Mouse (Mus musculus): Measurements from ENCODE around the gene Tnni1. TPM values are rescaled to one million over a fixed set of nuclear protein-coding genes. Genes with fewer than 3 reads are reported as not detected.

Tnni1 gene
- polyA plus RNA-seq, 1 experiment: not detected

GRCm38 (mm10) chr1:135776596-135776995, 2.6 kb upstream of the Tnni1 start:
- Histone ChIP-seq H3K27ac (ENCODE audit: insufficient read depth, low read depth, low read length) (no peak overlapping the region), H3K4me3 (ENCODE audit: insufficient read depth, low read depth, low read length) (no peak overlapping the region), H3K4me1 (ENCODE audit: control insufficient read depth, insufficient read depth, low read length) (peaks cover 39% of the 10 kb centered on the region)
- TF ChIP-seq POLR2A (IDR thresholded peaks at IDR 0.05; ENCODE audit: insufficient read depth, low read depth, low read length) (no peak), CTCF (IDR thresholded peaks at IDR 0.05; ENCODE audit: insufficient read depth, low read depth, low read length) (no peak)

GRCm38 (mm10) chr1:135777046-135777445, 2.2 kb upstream of the Tnni1 start:
- 97% methylated on average over 1 of the region's 1 CpGs for WGBS
- TF ChIP-seq POLR2A (IDR thresholded peaks at IDR 0.05; ENCODE audit: insufficient read depth, low read depth, low read length) (no peak), CTCF (IDR thresholded peaks at IDR 0.05; ENCODE audit: insufficient read depth, low read depth, low read length) (no peak)
- no peak overlapping the region for H3K27ac ChIP-seq (ENCODE audit: insufficient read depth, low read depth, low read length)
- H3K4me3 ChIP-seq (ENCODE audit: insufficient read depth, low read depth, low read length): no peak overlapping the region
- peaks cover 38% of the 10 kb centered on the region for H3K4me1 ChIP-seq (ENCODE audit: control insufficient read depth, insufficient read depth, low read length)

- no peak overlapping the region for H3K27ac ChIP-seq (ENCODE audit: insufficient read depth, low read depth, low read length)
- peaks cover 27% of the 10 kb centered on the region for H3K4me1 ChIP-seq (ENCODE audit: control insufficient read depth, insufficient read depth, low read length)
- WGBS: 81% methylated on average over 4 of the region's 4 CpGs
- no peak overlapping the region for H3K4me3 ChIP-seq (ENCODE audit: insufficient read depth, low read depth, low read length)
- no peak for TF ChIP-seq POLR2A (IDR thresholded peaks at IDR 0.05; ENCODE audit: insufficient read depth, low read depth, low read length)
- TF ChIP-seq CTCF (IDR thresholded peaks at IDR 0.05; ENCODE audit: insufficient read depth, low read depth, low read length): no peak
Measured at GRCm38 (mm10) chr1:135780649-135781048, 1.4 kb downstream of the Tnni1 start.

GRCm38 (mm10) chr1:135781220-135781619, 2.0 kb downstream of the Tnni1 start:
- peaks cover 25% of the 10 kb centered on the region for H3K4me1 ChIP-seq (ENCODE audit: control insufficient read depth, insufficient read depth, low read length)
- H3K27ac ChIP-seq (ENCODE audit: insufficient read depth, low read depth, low read length): no peak overlapping the region
- TF ChIP-seq CTCF (IDR thresholded peaks at IDR 0.05; ENCODE audit: insufficient read depth, low read depth, low read length) (peak; percentile 80), POLR2A (IDR thresholded peaks at IDR 0.05; ENCODE audit: insufficient read depth, low read depth, low read length) (no peak)
- 10% methylated on average over 13 of the region's 13 CpGs for WGBS
- no peak overlapping the region for H3K4me3 ChIP-seq (ENCODE audit: insufficient read depth, low read depth, low read length)

- 60% methylated on average over 10 of the region's 10 CpGs for WGBS
- H3K27ac ChIP-seq (ENCODE audit: insufficient read depth, low read depth, low read length): no peak overlapping the region
Measured at GRCm38 (mm10) chr1:135782816-135783215, 3.6 kb downstream of the Tnni1 start.

GRCm38 (mm10) chr1:135787799-135788198, 8.6 kb downstream of the Tnni1 start:
- H3K27ac ChIP-seq (ENCODE audit: insufficient read depth, low read depth, low read length): no peak overlapping the region
- 43% methylated on average over 3 of the region's 3 CpGs for WGBS
- no peak for TF ChIP-seq POLR2A (IDR thresholded peaks at IDR 0.05; ENCODE audit: insufficient read depth, low read depth, low read length)
- no peak for TF ChIP-seq CTCF (IDR thresholded peaks at IDR 0.05; ENCODE audit: insufficient read depth, low read depth, low read length)

More at GRCm38 (mm10) chr1:135782816-135783215, 3.6 kb downstream of the Tnni1 start:
- Histone ChIP-seq H3K4me3 (ENCODE audit: insufficient read depth, low read depth, low read length) (no peak overlapping the region), H3K4me1 (ENCODE audit: control insufficient read depth, insufficient read depth, low read length) (peaks cover 17% of the 10 kb centered on the region)
- TF ChIP-seq POLR2A (IDR thresholded peaks at IDR 0.05; ENCODE audit: insufficient read depth, low read depth, low read length) (no peak), CTCF (IDR thresholded peaks at IDR 0.05; ENCODE audit: insufficient read depth, low read depth, low read length) (no peak)

GRCm38 (mm10) chr1:135788708-135789107, 9.5 kb downstream of the Tnni1 start:
- no peak for TF ChIP-seq CTCF (IDR thresholded peaks at IDR 0.05; ENCODE audit: insufficient read depth, low read depth, low read length)
- TF ChIP-seq POLR2A (IDR thresholded peaks at IDR 0.05; ENCODE audit: insufficient read depth, low read depth, low read length): no peak
- Histone ChIP-seq H3K4me1 (ENCODE audit: control insufficient read depth, insufficient read depth, low read length) (peaks cover 8% of the 10 kb centered on the region), H3K4me3 (ENCODE audit: insufficient read depth, low read depth, low read length) (no peak overlapping the region), H3K27ac (ENCODE audit: insufficient read depth, low read depth, low read length) (no peak overlapping the region)
- 54% methylated on average over 10 of the region's 10 CpGs for WGBS

More at GRCm38 (mm10) chr1:135787799-135788198, 8.6 kb downstream of the Tnni1 start:
- H3K4me1 ChIP-seq (ENCODE audit: control insufficient read depth, insufficient read depth, low read length): peaks cover 2% of the 10 kb centered on the region; the same call in 1 of the 2 replicates
- no peak overlapping the region for H3K4me3 ChIP-seq (ENCODE audit: insufficient read depth, low read depth, low read length)

- H3K27ac ChIP-seq (ENCODE audit: insufficient read depth, low read depth, low read length): no peak overlapping the region
- TF ChIP-seq CTCF (IDR thresholded peaks at IDR 0.05; ENCODE audit: insufficient read depth, low read depth, low read length): no peak
- TF ChIP-seq POLR2A (IDR thresholded peaks at IDR 0.05; ENCODE audit: insufficient read depth, low read depth, low read length): no peak
- peaks cover 18% of the 10 kb centered on the region for H3K4me1 ChIP-seq (ENCODE audit: control insufficient read depth, insufficient read depth, low read length)
- 17% methylated on average over 5 of the region's 5 CpGs for WGBS
- H3K4me3 ChIP-seq (ENCODE audit: insufficient read depth, low read depth, low read length): no peak overlapping the region
Measured at GRCm38 (mm10) chr1:135789815-135790214, 10.6 kb downstream of the Tnni1 start.

GRCm38 (mm10) chr1:135792143-135792939, 13.1 kb downstream of the Tnni1 start:
- H3K4me3 ChIP-seq (ENCODE audit: insufficient read depth, low read depth, low read length): no peak overlapping the region
- peaks cover 18% of the 10 kb centered on the region for H3K4me1 ChIP-seq (ENCODE audit: control insufficient read depth, insufficient read depth, low read length)
- TF ChIP-seq CTCF (IDR thresholded peaks at IDR 0.05; ENCODE audit: insufficient read depth, low read depth, low read length): no peak
- no peak overlapping the region for H3K27ac ChIP-seq (ENCODE audit: insufficient read depth, low read depth, low read length)
- WGBS: 75% methylated on average over 13 of the region's 13 CpGs

All from olfactory bulb, adult 2 months (tissue).